Mouse (Mus musculus): ENCODE results near the gene Rbm47. TPM values are rescaled to one million over a fixed set of nuclear protein-coding genes. Genes with fewer than 3 reads are reported as not detected.

The Rbm47 gene
- polyA plus RNA-seq, 1 experiment from 2014 or later, result 3.6 TPM

GRCm38 (mm10) chr5:66061667-66062045 lies 111.3 kb downstream of the Rbm47 start:
- no peaks in the 10 kb centered on the region for H3K36me3 ChIP-seq
- H3K9me3 ChIP-seq, result no peaks in the 10 kb centered on the region
- 87% methylated on average over 4 of the region's 4 CpGs for WGBS
- H3K4me1 ChIP-seq, result no peaks in the 10 kb centered on the region
- no peak for DNase-seq (ENCODE audit: low spot score)
- H3K27ac ChIP-seq, result no peak overlapping the region
- no peak overlapping the region for H3K4me3 ChIP-seq
- no peaks in the 10 kb centered on the region for H3K27me3 ChIP-seq (ENCODE audit: insufficient read depth, poor library complexity, severe bottlenecking)

DNA sequence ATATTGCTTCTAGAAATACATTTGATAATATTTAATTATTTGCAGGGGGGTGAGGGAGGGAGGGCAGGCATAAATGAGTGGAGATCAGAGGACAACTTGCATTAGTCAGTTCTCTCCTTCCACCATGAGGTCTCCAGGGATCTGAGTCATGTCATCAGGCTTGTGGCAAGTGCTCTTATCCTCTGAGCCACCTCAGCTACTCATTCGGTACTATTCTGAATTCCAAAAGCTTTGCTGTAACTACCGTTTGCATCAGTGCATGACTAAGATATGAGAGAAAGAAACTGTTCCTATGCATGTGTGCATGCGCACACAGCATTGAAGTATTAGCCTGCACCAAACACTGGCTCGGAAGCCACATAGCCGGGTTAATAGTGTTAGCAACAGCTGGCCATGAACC lies 114.1 kb downstream of the Rbm47 start:
- no peaks in the 10 kb centered on the region for H3K4me1 ChIP-seq
- no peaks in the 10 kb centered on the region for H3K27me3 ChIP-seq (ENCODE audit: insufficient read depth, poor library complexity, severe bottlenecking)
- H3K27ac ChIP-seq, result no peak overlapping the region
- H3K4me3 ChIP-seq, result no peak overlapping the region
- no peaks in the 10 kb centered on the region for H3K9me3 ChIP-seq
- WGBS, result 88% methylated on average over 5 of the region's 5 CpGs
- H3K36me3 ChIP-seq, result no peaks in the 10 kb centered on the region
- DNase-seq (ENCODE audit: low spot score), result no peak

DNA sequence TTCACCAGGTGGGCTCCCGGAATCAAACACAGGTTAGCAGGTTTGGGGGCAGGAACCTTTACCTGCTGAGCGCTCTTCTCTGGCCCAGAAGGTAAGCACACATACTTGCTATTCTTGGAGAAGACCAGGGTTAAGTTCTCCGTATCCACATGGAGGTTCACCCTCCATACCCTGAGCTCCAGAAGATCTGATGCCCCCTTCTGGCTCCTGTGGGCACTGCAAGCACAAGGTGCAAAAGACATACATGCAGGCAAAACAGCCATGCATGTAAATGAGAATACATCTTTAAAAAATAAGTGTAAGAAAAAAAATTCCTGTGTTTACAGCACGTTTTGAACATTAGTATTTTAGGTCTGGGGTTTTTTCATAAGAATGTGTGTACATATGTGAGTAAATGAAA lies 116.2 kb downstream of the Rbm47 start:
- Histone ChIP-seq H3K27ac (no peak overlapping the region), H3K9me3 (no peaks in the 10 kb centered on the region), H3K4me1 (no peaks in the 10 kb centered on the region), H3K27me3 (ENCODE audit: insufficient read depth, poor library complexity, severe bottlenecking) (no peaks in the 10 kb centered on the region), H3K36me3 (no peaks in the 10 kb centered on the region), H3K4me3 (no peak overlapping the region)
- WGBS, result 75% methylated on average over 4 of the region's 4 CpGs
- no peak for DNase-seq (ENCODE audit: low spot score)

DNA sequence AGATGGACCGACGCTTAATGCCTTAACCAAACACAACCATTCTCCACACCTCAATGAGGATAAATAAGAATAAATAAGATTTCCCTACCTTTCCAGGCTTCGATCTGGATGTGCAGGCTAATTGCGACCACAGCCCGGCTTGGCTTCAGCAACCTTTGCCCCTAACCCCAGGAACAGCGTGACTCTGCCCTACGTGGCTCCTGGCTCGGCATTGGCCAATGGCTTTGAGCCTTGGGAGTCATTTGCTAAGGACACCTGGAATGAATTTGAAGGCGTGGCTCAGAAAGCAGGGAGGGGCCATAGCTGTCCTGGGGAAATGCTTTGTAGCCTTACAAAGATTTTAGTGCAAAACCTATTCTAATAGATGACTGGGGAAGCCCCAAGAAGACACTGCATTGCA lies 118.5 kb downstream of the Rbm47 start:
- 59% methylated on average over 9 of the region's 9 CpGs for WGBS

GRCm38 (mm10) chr5:66052777-66053548 lies 120.0 kb downstream of the Rbm47 start:
- Histone ChIP-seq H3K4me1 (no peaks in the 10 kb centered on the region), H3K36me3 (no peaks in the 10 kb centered on the region), H3K4me3 (no peak overlapping the region), H3K27me3 (ENCODE audit: insufficient read depth, poor library complexity, severe bottlenecking) (no peaks in the 10 kb centered on the region), H3K27ac (no peak overlapping the region), H3K9me3 (no peaks in the 10 kb centered on the region)
- WGBS, result 88% methylated on average over 20 of the region's 20 CpGs
- DNase-seq (ENCODE audit: low spot score), result no peak

More for the DNA sequence above, 118.5 kb downstream of the Rbm47 start:
- Histone ChIP-seq H3K27me3 (ENCODE audit: insufficient read depth, poor library complexity, severe bottlenecking) (no peaks in the 10 kb centered on the region), H3K4me1 (no peaks in the 10 kb centered on the region), H3K36me3 (no peaks in the 10 kb centered on the region), H3K27ac (no peak overlapping the region), H3K9me3 (no peaks in the 10 kb centered on the region), H3K4me3 (no peak overlapping the region)
- no peak for DNase-seq (ENCODE audit: low spot score)

GRCm38 (mm10) chr5:66050841-66051240 lies 122.1 kb downstream of the Rbm47 start:
- Histone ChIP-seq H3K9me3 (no peaks in the 10 kb centered on the region), H3K36me3 (no peaks in the 10 kb centered on the region), H3K4me3 (no peak overlapping the region), H3K27me3 (ENCODE audit: insufficient read depth, poor library complexity, severe bottlenecking) (no peaks in the 10 kb centered on the region), H3K4me1 (peaks cover 4% of the 10 kb centered on the region; the same call in 1 of the 2 replicates), H3K27ac (no peak overlapping the region)
- no peak for DNase-seq (ENCODE audit: low spot score)
- WGBS, result 85% methylated on average over 5 of the region's 5 CpGs

- no peaks in the 10 kb centered on the region for H3K27me3 ChIP-seq (ENCODE audit: insufficient read depth, poor library complexity, severe bottlenecking)
- H3K4me3 ChIP-seq, result no peak overlapping the region
- no peaks in the 10 kb centered on the region for H3K36me3 ChIP-seq
- no peaks in the 10 kb centered on the region for H3K9me3 ChIP-seq
- no peak for DNase-seq (ENCODE audit: low spot score)
- no peak overlapping the region for H3K27ac ChIP-seq
- H3K4me1 ChIP-seq, result peaks cover 7% of the 10 kb centered on the region; the same call in 1 of the 2 replicates
- WGBS, result 59% methylated on average over 3 of the region's 3 CpGs
Observed at GRCm38 (mm10) chr5:66046356-66046755, 126.6 kb downstream of the Rbm47 start.

- no peak for DNase-seq (ENCODE audit: low spot score)
- WGBS, result 70% methylated on average over 3 of the region's 3 CpGs
- Histone ChIP-seq H3K36me3 (no peaks in the 10 kb centered on the region), H3K4me1 (peaks cover 7% of the 10 kb centered on the region; the same call in 1 of the 2 replicates), H3K27me3 (ENCODE audit: insufficient read depth, poor library complexity, severe bottlenecking) (no peaks in the 10 kb centered on the region), H3K9me3 (no peaks in the 10 kb centered on the region), H3K4me3 (no peak overlapping the region), H3K27ac (no peak overlapping the region)
Observed at GRCm38 (mm10) chr5:66043897-66044296, 129.0 kb downstream of the Rbm47 start.

- Histone ChIP-seq H3K4me1 (peaks cover 7% of the 10 kb centered on the region; the same call in 1 of the 2 replicates), H3K4me3 (no peak overlapping the region), H3K27ac (no peak overlapping the region), H3K36me3 (no peaks in the 10 kb centered on the region), H3K27me3 (ENCODE audit: insufficient read depth, poor library complexity, severe bottlenecking) (no peaks in the 10 kb centered on the region), H3K9me3 (no peaks in the 10 kb centered on the region)
- DNase-seq (ENCODE audit: low spot score), result no peak
- 56% methylated on average over 10 of the region's 10 CpGs for WGBS
Observed at GRCm38 (mm10) chr5:66042651-66043340, 130.1 kb downstream of the Rbm47 start.

GRCm38 (mm10) chr5:66040744-66041279 lies 132.1 kb downstream of the Rbm47 start:
- no peaks in the 10 kb centered on the region for H3K9me3 ChIP-seq
- no peak overlapping the region for H3K4me3 ChIP-seq
- H3K36me3 ChIP-seq, result no peaks in the 10 kb centered on the region
- no peak for DNase-seq (ENCODE audit: low spot score)
- peaks cover 9% of the 10 kb centered on the region; the same call in 1 of the 2 replicates for H3K4me1 ChIP-seq
- H3K27me3 ChIP-seq (ENCODE audit: insufficient read depth, poor library complexity, severe bottlenecking), result no peaks in the 10 kb centered on the region
- H3K27ac ChIP-seq, result no peak overlapping the region
- 86% methylated on average over 7 of the region's 7 CpGs for WGBS

GRCm38 (mm10) chr5:66039813-66040212 lies 133.1 kb downstream of the Rbm47 start:
- no peaks in the 10 kb centered on the region for H3K9me3 ChIP-seq
- H3K4me3 ChIP-seq, result no peak overlapping the region
- 76% methylated on average over 2 of the region's 2 CpGs for WGBS
- no peaks in the 10 kb centered on the region for H3K36me3 ChIP-seq
- H3K27ac ChIP-seq, result no peak overlapping the region
- no peaks in the 10 kb centered on the region for H3K27me3 ChIP-seq (ENCODE audit: insufficient read depth, poor library complexity, severe bottlenecking)
- DNase-seq (ENCODE audit: low spot score), result no peak
- peaks cover 9% of the 10 kb centered on the region; the same call in 1 of the 2 replicates for H3K4me1 ChIP-seq

DNA sequence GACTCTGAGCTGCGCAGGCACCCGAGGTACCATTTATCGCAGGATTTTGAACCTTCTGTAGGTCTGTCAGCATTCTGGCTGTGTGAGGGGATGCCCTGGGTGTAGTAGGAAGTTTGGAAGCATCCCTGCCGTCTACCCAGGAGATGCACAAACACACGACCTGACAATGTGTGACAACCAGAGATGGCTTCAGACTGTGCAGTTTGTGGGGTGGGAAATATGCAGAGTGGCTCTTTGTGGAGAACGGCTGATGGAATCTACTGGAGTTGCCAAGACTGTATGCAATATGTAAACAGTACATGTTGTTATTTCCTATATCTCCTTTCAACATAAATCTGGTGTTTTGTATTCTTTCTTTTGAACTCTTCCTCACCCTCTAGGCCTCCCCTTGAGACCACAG lies 135.9 kb downstream of the Rbm47 start:
- no peak overlapping the region for H3K4me3 ChIP-seq
- H3K36me3 ChIP-seq, result no peaks in the 10 kb centered on the region
- DNase-seq (ENCODE audit: low spot score), result no peak
- H3K27me3 ChIP-seq (ENCODE audit: insufficient read depth, poor library complexity, severe bottlenecking), result no peaks in the 10 kb centered on the region
- 62% methylated on average over 6 of the region's 6 CpGs for WGBS
- H3K27ac ChIP-seq, result no peak overlapping the region
- peaks cover 9% of the 10 kb centered on the region; the same call in 1 of the 2 replicates for H3K4me1 ChIP-seq
- H3K9me3 ChIP-seq, result no peaks in the 10 kb centered on the region

DNA sequence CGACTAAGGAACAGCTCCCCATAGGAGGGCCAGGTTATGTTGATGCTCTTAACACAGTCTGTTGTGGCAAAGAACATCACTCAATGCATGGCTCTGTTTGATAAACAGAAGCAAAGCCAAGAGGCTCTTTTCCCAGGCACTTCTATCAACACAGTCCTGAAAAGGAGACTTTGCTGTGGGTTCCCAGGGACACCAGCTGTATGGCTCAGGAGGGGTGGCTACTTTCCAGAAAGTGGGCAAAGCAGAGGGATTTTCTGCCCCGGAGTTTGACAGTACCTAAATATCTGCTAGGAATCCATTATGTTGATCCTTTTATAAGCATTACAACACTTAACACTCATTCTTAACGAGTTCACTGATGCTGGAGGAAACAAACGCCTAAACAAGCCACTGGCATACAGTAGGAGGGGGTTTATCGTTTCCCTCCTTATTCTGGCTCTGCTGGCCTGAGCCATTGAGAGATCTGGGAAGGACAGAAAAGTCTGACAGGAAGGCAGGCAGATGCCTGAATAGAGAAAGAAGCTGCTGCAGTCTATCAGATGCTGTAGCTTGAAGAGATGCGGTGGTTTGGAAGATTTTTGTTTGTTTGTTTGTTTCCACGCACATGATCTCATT lies 136.4 kb downstream of the Rbm47 start:
- Histone ChIP-seq H3K4me3 (no peak overlapping the region), H3K27ac (no peak overlapping the region), H3K27me3 (ENCODE audit: insufficient read depth, poor library complexity, severe bottlenecking) (no peaks in the 10 kb centered on the region), H3K36me3 (no peaks in the 10 kb centered on the region), H3K4me1 (peaks cover 9% of the 10 kb centered on the region; the same call in 1 of the 2 replicates), H3K9me3 (no peaks in the 10 kb centered on the region)
- DNase-seq (ENCODE audit: low spot score), result no peak
- 45% methylated on average over 7 of the region's 7 CpGs for WGBS
